Mouse (Mus musculus) ovary, postnatal 36 days (tissue): Measurements from ENCODE around the gene Sctr.

Experiments used
- DNase-seq: peaks from one replicate; pipeline ENCODE4 v3.0.0; 2022; ENCODE audit warnings: low spot score, mixed read lengths

Gene Sctr

DNA sequence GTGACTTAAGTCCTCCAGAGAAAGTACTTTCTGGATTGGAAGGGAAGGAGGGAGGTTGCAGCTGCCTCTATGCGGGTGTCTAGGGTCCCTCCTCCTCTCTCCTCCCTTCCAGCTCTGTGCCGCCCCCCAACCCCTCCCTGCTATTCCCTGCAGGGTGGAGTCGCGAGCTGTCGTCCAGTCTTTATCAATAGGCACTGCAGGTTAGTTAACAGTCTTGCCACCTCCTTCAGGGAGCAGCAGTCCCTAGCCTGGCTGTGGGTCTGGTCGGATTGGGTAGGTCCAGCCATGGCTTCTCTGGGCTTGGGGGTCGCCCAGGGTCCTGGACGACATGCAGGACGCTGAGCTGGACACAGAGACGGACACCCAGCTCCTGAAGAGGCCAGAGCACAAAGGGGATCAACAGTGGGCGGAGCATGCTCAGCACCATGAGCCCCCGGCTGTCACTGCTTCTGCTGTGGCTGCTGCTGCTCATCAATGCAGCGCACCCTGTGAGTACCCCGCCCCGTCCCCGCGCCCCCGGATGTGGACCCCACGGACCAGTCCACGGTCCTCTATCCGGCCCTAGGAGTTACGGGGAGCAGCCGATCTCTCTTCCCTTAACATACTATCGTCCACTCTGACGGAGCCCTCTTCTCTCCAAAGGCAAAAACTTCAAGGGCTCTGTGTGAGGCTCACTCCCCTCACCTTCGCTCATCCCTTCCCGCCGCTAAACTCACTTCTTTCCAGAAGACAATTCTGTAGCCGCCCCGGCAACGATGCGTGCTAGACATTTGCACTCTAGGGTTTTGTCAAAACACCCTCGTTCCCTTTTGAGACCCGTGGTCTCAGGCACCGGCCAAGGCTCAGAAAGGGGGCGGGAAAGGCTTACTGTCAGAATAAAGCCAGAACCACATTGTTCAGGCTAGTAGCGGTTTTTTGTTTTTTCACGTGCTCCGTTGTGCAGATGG lies at the start of gene Sctr:
Gene Sctr (plus strand): TSS at position 51 of the 947 bp plus-strand sequence.
- peak; percentile 13 for DNase-seq

DNA sequence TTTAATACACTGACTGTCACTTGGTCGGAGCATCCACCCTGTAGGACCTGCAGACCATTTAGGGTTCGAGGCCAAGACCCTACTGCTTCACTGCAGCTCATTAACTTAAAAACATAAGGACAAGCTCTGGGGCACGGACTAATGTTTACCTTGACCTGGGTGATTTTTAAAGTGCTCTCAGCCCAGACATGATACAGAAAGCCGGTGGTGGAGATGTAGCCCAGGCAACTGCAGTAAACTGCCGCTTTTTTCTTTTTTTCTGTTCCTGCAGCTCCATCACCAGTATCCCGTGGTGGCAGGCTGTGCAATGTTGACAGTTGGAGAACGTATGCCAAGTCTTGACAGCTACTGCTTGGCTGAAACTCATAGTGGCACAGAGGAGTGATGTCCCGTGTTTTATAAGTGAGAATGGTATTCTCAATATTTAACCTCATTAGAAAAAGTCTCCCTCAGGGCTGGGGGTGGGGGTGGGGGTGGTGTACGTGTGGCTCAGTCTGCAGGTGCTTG lies 48.9 kb upstream of the Sctr start:
- DNase-seq: no peak

DNA sequence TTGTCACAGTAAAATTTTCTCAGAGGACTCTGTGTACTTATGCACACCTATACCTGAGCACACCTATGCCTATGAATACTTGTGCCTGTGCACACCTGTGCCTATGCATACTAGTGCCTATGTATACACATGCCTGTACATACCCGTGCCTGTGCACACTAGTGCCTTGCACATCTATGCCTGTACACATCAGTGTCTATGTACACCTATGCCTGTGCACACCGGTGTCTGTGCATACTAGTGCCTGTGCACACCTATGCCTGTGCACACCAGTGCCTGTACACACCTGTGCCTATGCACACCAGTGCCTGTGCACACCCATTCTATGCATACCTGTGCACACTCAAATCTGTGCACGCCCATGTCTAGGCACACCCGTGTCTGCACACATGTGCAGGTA lies 47.2 kb upstream of the Sctr start:
- DNase-seq: no peak

DNA sequence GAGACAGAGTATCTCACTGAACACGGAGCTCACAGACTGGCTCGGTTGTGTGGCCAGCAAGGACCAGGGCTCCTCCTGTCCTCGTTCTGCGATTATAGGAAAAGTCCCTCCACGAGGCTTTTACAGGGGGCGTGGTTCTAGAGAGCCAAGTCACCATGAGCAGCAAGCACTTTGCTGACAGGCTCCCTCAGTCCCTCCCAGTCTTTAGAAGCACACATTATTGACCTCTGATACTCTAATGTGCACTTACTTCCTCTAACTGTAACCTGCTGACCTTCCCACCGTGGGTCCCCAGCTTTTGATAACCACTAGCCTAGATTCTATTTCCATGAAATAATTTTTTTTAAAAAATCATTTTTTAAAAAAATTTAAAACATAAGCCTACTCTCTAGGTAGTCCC lies 46.8 kb upstream of the Sctr start:
- no peak for DNase-seq

DNA sequence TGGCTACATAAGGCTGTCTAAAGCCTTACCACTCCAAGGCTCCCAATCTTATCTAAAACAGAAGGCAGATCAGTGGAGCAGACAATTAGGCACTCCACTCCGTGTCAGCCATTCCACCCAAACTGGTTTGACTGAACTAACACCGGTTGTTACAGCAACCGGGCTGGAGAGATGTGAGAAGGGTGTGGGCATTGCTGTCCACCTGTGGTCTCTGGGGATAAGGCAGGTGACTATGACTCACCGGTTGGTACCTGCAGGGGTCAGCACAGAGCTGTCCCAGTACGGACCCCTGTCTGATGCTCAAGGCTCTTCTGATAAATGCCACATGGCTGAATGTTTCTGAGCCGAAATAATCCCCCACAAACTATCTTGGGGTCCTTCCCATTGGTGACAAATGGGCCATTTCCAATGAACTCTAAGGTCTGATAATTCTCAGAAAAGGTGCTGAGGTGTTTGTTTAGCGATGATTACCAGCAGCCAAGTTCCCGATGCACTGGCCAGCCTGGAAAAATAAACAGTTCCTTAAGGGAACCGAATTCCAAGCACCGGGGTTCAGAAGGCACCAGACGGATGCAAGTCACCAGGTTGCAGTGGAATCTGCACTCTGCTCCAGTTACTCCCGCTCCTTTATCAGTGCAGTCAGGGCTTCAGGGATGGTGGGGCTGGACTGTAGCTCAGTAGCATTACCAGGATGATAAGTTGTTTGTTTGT lies 40.7 kb upstream of the Sctr start:
- DNase-seq: no peak

DNA sequence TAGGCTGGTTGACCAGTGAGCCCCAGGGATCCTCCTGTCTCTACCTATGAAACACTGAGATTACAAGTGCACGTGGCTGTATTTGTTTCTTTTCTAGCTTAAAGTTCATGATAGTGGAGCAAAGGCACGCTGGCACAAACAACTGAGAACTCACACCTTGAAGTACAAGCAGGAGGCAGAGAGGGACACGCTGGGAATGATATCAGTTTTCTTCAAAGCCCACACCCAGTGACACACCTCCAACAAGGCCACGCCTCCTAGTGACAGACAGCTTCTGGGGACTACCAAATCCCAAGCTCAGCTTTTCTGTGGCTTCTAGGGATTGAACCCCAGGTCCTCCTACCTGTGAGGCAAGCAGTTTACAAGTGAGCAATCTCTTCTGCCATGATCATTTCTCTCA lies 33.6 kb upstream of the Sctr start:
- DNase-seq: no peak

DNA sequence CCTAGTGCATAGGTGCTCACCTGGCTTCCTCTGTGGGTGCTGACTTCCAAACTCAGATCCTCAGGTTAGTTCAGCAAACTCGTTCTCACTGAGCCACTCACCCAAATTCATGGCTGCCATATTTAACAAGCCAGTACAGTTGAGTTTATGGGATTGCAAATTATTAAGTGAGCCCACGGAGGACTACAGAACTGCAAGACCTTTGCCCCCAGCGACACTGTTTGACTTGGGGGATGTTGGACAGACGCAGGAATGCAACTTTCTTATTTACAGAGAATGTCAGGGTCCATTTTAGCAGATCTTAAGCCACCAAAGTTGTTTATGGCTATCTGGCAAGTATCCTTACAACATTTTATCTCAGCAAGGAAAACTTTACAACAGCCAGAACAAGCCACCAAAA lies 31.6 kb upstream of the Sctr start:
- no peak for DNase-seq

DNA sequence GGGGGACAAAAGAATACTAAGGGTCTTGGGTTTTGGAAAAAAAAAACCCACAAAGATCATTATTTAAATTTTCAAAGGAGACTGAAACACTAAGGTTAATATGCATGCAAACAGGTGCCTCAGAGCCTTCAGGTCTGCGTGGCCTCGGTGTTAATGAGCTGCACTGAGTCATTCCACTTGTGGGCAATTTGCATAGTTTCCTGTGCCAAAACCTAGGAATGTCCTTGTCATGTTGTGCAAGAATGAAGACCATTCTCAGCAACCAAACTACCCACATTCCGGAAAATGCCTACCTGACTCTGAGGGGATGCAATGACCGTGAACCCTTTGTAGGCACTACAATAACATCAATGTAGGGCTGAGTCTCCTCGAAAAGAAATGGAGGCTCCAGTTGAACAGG lies 20.1 kb upstream of the Sctr start:
- DNase-seq: no peak

DNA sequence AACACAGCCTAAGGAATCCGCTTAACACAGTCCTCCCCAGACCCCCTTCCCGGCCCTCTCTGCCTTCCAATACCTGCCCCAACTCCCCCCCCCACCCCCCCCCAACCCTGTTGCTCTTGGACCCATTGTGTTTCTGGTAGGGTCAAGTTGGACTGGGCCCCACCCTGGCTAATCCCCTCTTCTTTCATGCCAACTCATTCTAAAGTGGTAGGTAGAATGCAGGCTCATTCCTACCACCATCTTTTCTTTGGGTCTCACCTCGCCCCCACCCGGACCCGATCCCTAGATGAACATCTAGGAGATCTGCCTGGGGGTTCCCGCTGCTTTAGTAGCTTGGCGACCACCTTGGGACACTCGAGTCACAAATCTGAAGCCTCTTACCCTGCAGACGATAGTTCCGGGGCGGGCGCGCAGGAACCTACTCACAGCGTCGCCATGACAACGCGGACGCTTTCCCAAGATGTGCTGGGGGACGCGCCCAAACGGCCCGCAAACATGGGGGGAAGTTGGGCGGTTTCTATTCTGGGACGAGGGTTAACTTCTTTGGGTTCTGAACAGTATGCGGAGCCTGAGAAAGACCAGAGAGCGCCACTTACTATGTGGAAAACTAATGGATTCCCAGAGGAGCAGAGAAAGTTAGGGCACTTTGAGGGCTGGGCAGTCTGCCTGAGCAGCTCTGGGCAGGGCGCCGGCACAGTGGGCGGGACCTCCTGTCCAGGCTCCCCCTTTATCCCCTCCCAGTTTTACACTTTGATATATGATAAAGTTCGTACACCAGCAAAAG lies 9.7 kb upstream of the Sctr start, which contains the start of gene Cfap221:
Gene Cfap221 (minus strand): TSS at position 437 of the 784 bp plus-strand sequence.
- peak; percentile 72 for DNase-seq

DNA sequence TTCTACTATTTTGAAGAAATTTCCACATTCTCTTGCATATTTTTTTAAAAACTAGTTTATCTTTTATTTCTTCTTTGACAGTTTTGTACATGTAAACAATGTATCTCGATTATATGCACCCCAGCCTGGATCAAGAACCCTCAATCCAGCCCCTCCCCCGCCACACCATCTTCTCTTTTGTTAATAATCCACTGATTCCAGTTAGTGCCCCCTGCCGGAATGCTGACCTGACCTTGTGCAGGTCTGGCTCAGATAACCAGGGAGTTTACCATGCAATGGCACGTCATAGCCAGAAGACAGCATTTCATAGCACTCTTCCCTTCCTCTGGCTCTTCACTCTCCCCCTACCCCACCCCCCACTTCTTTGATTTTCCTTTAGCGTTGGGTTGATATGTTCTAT lies 9.1 kb upstream of the Sctr start:
- DNase-seq: peak; percentile 24

DNA sequence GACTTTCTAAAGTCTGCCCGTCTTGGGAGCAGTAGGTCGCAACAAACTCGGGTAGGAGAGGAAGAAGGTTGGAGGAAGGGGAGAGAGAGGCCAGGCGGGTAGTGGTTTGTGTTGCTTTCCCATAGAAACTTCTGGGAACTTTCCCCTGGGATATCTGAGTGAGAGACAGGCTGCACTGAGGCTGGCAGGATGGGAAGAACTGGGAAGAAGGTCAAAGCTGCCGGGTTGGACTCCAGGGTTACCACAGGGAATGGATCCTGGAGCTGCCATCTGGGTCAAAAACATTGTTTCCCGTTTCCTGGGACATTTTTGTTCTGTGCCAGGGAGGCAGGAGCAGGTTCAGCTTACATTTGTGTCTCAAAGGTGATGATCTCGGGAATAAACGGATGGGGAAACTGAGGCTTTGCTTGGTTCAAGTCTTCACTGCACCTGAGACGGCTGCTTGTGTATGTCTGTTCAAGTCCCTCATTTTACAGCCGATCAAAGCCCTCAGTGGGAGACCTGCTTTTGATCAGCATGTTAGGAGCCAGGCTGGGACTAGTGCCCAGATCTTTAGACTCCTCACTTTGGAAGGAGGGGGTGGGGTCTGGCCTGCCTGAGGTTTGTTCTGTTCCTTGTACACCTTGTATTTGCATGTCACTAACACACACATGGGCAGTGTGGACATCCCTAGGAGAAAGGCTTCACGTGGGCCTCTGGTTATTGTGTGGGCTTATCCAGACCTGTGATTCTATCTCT lies 1.3 kb downstream of the Sctr start:
- no peak for DNase-seq

DNA sequence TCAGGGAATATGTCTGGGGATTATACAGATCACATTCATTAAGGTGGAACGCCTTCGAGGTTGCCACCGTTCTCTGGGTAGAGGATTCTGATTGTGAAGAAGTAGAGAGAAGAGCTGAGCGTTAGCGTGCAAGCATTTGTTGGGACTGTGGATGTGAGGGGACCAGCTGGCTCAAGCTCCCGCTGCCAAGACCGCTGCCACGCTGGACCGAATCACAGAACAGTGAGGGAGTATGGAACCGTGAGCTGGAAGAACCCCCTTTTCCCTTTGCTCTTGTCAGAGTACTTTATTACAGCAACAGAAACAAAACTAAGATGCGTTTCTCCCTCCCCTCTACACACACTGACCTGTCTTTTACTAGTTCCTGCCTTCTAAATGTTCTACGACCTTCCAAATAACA lies 5.9 kb downstream of the Sctr start:
- no peak for DNase-seq

DNA sequence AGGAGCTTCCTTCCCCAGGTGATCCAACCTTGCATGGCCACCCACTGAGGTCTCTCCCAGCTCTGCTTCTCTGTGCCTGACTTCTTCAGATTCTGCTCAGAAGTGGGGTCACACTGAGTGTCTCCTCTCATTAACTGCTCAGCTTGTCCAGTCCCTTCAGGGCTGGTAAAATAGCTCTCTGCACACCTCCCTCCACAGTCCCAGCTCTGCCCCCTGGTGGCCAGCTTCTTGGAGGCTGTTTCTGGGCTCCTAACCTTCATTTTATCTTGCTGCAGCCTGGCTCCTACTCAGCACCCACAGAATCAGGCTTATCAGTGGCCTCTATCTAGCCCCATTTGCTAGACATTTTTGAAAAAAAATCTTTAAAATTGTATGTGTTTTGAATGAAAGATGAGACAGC lies 6.4 kb downstream of the Sctr start:
- peak; percentile 69 for DNase-seq

DNA sequence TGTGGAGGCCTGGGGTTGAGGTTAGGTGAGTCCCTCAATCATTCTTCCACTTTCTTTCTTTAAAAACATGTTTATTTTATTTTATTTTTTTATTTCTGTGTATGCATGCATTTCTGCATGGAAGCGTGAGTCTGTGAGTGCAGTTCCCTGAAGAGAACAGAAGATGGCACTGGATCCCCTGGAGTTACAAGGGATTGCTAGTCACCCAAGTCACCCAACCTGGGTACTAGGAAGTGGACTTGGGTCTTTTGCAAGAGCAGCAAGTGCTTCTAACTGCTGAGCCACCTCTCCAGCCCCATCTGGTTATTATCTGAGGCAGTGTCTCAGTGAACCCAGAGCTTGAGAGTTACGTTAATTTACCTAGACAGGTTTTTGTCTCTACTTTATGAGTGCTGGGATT lies 9.5 kb downstream of the Sctr start:
- DNase-seq: no peak

DNA sequence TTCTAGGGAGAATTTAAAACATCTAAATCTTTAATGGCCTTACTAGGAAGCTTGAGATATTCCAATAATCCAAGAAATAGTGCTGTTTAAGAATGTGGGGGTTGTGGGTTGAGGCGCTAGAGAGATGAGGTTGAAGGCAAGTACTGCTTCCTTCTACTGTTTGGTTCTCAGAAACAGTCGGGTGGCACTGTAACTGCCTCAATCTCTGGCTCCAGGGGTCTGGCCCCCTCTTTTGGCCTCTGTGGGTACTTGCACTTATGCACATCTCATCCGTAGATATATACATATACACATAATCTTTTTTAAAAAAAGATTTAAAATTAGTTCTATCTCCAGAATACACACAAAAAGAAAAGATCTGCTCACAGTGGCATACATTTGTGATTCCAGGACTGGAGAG lies 12.2 kb downstream of the Sctr start:
- DNase-seq: no peak

DNA sequence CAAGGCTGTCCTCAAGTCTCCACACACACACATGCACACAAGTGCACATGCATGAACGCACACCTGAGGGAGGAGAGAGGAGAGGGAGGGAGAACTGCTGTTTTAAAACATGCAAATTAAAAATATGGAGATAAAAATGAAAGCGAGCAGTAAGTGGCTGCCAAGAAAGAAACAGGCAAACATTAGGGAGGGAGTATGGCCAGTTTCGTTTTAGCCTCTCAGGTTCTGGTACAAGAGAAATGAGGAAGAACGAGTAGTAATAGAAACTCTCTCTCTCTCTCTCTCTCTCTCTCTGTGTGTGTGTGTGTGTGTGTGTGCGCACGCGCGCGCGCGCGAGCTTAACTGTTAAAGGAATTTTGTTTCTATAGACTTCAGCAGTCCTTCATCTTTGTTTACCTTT lies 12.7 kb downstream of the Sctr start:
- no peak for DNase-seq

DNA sequence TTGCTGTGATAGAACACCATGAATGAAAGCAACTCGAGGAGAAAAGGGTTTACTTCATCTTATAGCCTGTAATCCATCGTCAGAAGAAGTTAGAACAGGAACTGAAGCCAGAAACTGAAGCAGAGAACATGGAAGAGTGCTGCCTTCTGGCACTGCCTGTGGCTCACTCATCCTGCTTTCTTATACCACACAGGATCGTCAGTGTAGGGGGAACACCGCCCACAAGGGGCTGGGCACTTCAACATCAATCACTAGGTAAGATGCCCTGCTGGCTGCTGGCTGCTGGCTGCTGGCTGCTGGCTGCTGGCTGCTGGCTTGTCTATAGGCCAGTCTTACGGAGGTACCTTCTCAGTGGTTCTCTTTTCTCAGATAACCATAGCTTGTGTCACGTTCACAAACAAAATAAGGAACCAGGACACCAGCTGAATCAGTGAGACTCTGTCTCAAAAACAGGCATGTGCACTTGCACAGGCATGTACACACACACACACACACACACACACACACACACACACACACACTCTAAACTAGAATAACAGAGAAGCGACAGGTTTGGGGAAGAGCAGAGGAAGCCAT lies 13.7 kb downstream of the Sctr start:
- DNase-seq: no peak

DNA sequence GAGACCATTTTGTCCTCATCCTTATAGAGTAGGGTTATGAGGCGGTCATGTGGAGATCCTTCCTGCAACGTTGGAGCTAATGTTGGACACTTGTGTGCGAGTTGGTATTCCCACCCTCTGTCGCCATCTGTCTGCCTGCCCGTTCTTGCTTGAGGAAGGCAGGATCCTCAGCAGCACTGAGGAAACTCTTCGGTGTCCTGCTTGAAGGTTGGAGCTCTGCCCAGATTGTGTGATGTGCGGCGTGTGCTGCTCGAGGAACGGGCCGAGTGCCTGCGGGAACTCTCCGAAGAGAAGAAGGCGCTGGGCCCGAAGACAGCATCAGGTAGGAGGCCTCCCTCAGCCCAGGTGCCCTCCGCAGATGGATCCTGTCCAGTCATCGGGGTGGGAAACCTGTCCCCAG lies 15.3 kb downstream of the Sctr start:
- DNase-seq: no peak

DNA sequence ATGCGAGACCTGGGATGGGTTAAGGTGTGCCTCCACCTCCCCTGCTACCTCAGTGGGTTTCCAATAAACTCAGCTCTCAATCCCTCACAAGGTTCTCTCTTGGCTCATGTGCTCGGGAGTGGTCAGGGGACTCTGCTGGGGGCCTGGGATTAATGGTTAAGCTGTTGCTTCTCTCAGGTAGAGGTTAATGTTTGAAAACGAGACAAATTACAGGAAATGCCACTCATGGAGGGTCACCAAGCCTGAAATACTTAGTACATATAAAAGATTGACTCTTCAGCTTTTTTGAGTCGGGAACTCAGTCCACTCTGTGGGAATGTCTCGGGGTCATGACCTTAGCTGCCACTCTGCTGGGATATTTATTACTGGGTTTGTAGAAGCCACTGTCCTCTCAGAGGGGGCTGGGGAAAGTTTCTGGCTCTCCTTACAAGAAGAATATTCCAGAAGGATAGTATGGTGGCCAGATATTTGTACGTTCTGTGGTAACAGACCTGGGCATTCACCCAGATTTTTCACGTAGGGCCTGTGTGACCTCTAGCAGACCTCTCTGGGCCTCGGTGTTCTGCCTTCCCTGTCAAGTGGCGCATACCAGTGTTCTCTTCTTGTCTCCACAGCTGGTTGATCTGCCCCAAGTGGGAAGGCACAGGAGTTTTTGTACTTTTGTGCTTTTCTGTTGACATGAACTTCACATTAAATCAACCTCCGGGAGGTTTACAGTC lies 17.8 kb downstream of the Sctr start:
- no peak for DNase-seq

DNA sequence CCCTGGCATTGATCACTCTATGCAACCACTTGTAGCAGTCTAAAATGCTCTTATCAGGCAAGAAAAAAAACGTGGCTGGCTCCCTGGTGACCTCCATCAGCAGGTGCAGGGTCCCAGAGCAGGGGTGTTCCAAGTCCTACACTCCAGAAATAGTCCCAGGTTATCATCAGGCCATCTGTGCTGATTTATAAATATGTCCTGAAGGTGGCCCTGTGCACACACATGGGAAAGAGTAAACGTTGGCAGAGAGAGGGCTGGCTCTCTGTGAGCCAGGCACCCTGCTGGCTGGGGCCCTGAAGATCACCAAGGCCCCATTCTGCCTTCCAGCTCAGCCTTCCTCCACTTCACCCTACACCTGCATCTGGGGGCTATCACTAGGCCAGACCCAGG lies 18.4 kb downstream of the Sctr start:
- no peak for DNase-seq

DNA sequence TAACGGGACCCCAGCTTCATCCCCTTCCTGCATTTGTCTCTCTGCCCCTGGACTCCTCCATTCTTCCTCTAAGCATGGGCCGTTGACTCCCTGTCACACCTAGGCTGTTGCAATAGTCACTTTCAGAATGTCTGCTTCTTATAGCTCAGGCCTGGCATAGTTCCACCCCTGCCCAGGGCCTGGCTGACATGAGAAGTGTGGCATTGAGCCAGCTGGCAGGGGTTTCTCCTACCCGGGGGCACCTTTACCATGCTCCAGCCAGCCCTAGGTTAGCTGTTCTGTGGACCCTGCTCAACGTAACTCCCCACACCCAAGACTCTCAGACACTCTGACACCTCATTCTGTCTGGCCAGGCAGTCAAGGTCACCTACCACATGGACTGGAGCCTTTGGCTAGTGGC lies 21.0 kb downstream of the Sctr start:
- no peak for DNase-seq
